8 mouse cellular contexts compared by ENCODE assay signal in the genomic region with DNA sequence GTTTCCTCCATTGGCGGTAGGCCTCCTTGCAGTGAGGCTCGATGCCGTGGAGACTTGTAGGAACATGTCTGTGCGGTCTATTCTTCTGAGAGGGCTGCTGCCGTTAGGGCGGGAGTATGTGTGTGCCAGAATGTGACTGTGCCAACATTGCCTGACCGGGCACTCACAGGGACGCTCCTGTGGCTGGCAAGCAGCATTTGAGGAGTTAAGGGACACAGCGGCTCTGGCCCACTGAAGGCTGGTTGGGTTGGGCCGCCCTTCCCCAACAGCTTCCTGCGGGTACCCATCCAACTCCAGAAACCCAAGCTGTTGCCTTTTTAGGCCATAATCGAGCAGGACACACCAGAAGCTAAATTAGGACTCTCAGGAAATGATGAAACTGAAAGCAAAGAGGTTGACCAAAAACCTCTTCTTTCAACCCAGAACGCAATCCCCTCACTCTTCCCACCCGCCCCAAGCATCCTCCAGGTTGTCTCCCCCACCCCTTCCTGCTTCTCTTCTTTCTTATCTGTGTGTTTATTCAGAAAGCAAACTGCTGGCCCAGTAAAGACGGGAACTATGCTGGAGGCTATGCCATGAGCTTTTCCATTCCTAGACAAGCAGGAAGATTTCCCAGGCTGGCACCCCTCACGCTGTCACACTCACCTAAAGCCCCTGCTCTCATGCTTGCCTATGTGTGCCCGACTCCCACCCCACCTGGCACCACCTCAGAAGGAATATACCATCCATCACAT. TPM values are rescaled to one million over a fixed set of nuclear protein-coding genes. Genes with fewer than 3 reads are reported as not detected.
DNase-seq lines count a peak whose midpoint lies in the region; ATAC-seq and TF ChIP-seq lines count a peak whose summit lies in the region.

No protein-coding gene starts in this region.

- H3K9ac ChIP-seq in kidney, embryonic 14.5 days (ENCODE audit: low read depth, low read length) = no peak overlapping the region; the same call in 1 of the 2 replicates
- no peak overlapping the region for H3K9ac ChIP-seq in kidney, embryonic 15.5 days

- no peak for TF ChIP-seq POLR2A in bone marrow, adult 2 months (IDR thresholded peaks at IDR 0.05; ENCODE audit: borderline replicate concordance, control insufficient read depth, low read depth, low read length)

- H3K4me2 ChIP-seq in kidney, embryonic 14.5 days (replicated peaks; ENCODE audit: low read depth, low read length) = no peak overlapping the region
- H3K4me2 ChIP-seq in kidney, embryonic 15.5 days = no peak overlapping the region

- H3K79me2 ChIP-seq in macrophage (ENCODE audit: inconsistent target) = peaks cover 100% of the 10 kb centered on the region

- no peaks in the 10 kb centered on the region for H3K9me3 ChIP-seq in kidney, embryonic 14.5 days (ENCODE audit: control insufficient read depth, low read length)
- no peaks in the 10 kb centered on the region for H3K9me3 ChIP-seq in kidney, embryonic 15.5 days (replicated peaks)

- WGBS in kidney, embryonic 14.5 days = 69% methylated on average over 17 of the region's 17 CpGs
- 8% methylated on average over 17 of the region's 17 CpGs for WGBS in bone marrow, adult 2 months
- WGBS in kidney, embryonic 15.5 days = 65% methylated on average over 17 of the region's 17 CpGs
- 6% methylated on average over 17 of the region's 17 CpGs for WGBS in macrophage (ENCODE audit: missing documents)

- DNase-seq in kidney, adult 11 months = no peak
- DNase-seq in gastrocnemius, postnatal 25 days = peak; percentile 61
- DNase-seq in c-Kit-positive CD71-positive TER-119-positive erythroid progenitor cells, embryonic 14.5 days (ENCODE audit: low spot score) = no peak
- DNase-seq in B cell, adult 2 months = no peak

- H3K27me3 ChIP-seq in kidney, embryonic 14.5 days (ENCODE audit: control insufficient read depth, insufficient read depth, low read length) = no peaks in the 10 kb centered on the region
- H3K27me3 ChIP-seq in kidney, embryonic 15.5 days = no peaks in the 10 kb centered on the region

- H3K27ac ChIP-seq in kidney, embryonic 14.5 days (ENCODE audit: low read depth, low read length) = peak overlapping the region; percentile 51; the same call in 1 of the 2 replicates
- peak overlapping the region; percentile 78 for H3K27ac ChIP-seq in bone marrow, adult 2 months (ENCODE audit: control insufficient read depth, insufficient read depth, low read depth, low read length, poor library complexity)
- H3K27ac ChIP-seq in kidney, embryonic 15.5 days = peak overlapping the region; percentile 70
- peak overlapping the region; percentile 85 for H3K27ac ChIP-seq in macrophage

- TF ChIP-seq CTCF in bone marrow, adult 2 months (IDR thresholded peaks at IDR 0.05; ENCODE audit: control insufficient read depth, insufficient read depth, low read length) = no peak

- ATAC-seq in kidney, embryonic 14.5 days (ENCODE audit: low FRiP score, low TSS enrichment) = no peak
- ATAC-seq in kidney, embryonic 15.5 days (replicated peaks; ENCODE audit: low FRiP score) = no peak

- H3K4me3 ChIP-seq in kidney, embryonic 14.5 days (ENCODE audit: low read length) = no peak overlapping the region
- H3K4me3 ChIP-seq in bone marrow, adult 2 months (replicated peaks; ENCODE audit: control insufficient read depth, low read depth, low read length) = peak overlapping the region; percentile 12
- H3K4me3 ChIP-seq in kidney, embryonic 15.5 days (replicated peaks) = no peak overlapping the region
- H3K4me3 ChIP-seq in macrophage (ENCODE audit: inconsistent target) = no peak overlapping the region

- peaks cover 46% of the 10 kb centered on the region for H3K4me1 ChIP-seq in kidney, embryonic 14.5 days (ENCODE audit: control insufficient read depth, insufficient read depth, low read length)
- H3K4me1 ChIP-seq in bone marrow, adult 2 months (ENCODE audit: control insufficient read depth, insufficient read depth, low read length) = peaks cover 25% of the 10 kb centered on the region
- H3K4me1 ChIP-seq in kidney, embryonic 15.5 days = peaks cover 77% of the 10 kb centered on the region

- H3K36me3 ChIP-seq in kidney, embryonic 14.5 days (ENCODE audit: control insufficient read depth, insufficient read depth, low read length) = peaks cover 21% of the 10 kb centered on the region
- peaks cover 25% of the 10 kb centered on the region for H3K36me3 ChIP-seq in kidney, embryonic 15.5 days
- peaks cover 20% of the 10 kb centered on the region for H3K36me3 ChIP-seq in macrophage (ENCODE audit: inconsistent target)

RNA-seq across cellular contexts. Expression of gene Myh9, which starts 25.9 kb away (rescaled TPM):
- 43.8 and 72.3 TPM in 2 replicates for polyA plus RNA-seq in kidney, embryonic 14.5 days (2014; fragmentation: Nextera tagmentation; extraction: Ambion mirVana)
- 264 and 399 TPM in 2 replicates for polyA plus RNA-seq in bone marrow, adult 2 months (2011; ENCODE audit: insufficient read depth, insufficient read length, low replicate concordance, missing spikeins)
- total RNA-seq in gastrocnemius, postnatal 25 days (2021) = 10 to 100 TPM; 51.0 to 72.0 TPM
- polyA plus RNA-seq in kidney, embryonic 15.5 days (2015; fragmentation: Nextera tagmentation; extraction: Ambion mirVana) = 56.2 and 60.2 TPM in 2 replicates
- 100 to 1,000 TPM; 116 to 655 (median 298) TPM for total RNA-seq in macrophage (2018; cell fraction: chromatin; rRNA removed)
- total RNA-seq in macrophage (2018; cell fraction: cytosol; rRNA removed) = 100 to 1,000 TPM; 130 to 278 (median 207) TPM
- 100 to 1,000 TPM; 203 to 600 (median 357) TPM for total RNA-seq in macrophage (2018; cell fraction: nucleus; rRNA removed)
- polyA plus RNA-seq in macrophage (2018) = 130 to 219 TPM (median 188 TPM) in 3 replicates

RNA-seq across cellular contexts. Expression of gene Apol8, which starts 59.2 kb away (rescaled TPM):
- polyA plus RNA-seq in kidney, embryonic 14.5 days (2014; fragmentation: Nextera tagmentation; extraction: Ambion mirVana) = not detected in 2 replicates
- polyA plus RNA-seq in bone marrow, adult 2 months (2011; ENCODE audit: insufficient read depth, insufficient read length, low replicate concordance, missing spikeins) = 47.8 and 48.7 TPM in 2 replicates
- under 1 TPM in 1 of 2 experiments, not detected in 1; 0.21 TPM for total RNA-seq in gastrocnemius, postnatal 25 days (2021)
- polyA plus RNA-seq in kidney, embryonic 15.5 days (2015; fragmentation: Nextera tagmentation; extraction: Ambion mirVana) = 0.26 and 0.45 TPM in 2 replicates
- total RNA-seq in macrophage (2018; cell fraction: chromatin; rRNA removed) = 1 to 10 TPM in 2 of 26 experiments, under 1 TPM in 5, not detected in 19; 0.25 to 2.2 (median 0.40) TPM
- total RNA-seq in macrophage (2018; cell fraction: cytosol; rRNA removed) = under 1 TPM in 3 of 26 experiments, not detected in 23; 0.06 to 0.22 (median 0.09) TPM
- total RNA-seq in macrophage (2018; cell fraction: nucleus; rRNA removed) = 1 to 10 TPM in 2 of 26 experiments, under 1 TPM in 6, not detected in 18; 0.18 to 7.8 (median 0.48) TPM
- polyA plus RNA-seq in macrophage (2018) = not detected in 3 replicates

Comparison
In these comparisons a context has a peak if more than half of its experiments do, and no peak if none do; other contexts are left out.
1. RNA of gene Apol8, which starts 59.2 kb away (polyA plus RNA-seq): 47.8 to 48.7 TPM in bone marrow, adult 2 months; 0.26 to 0.45 TPM in kidney, embryonic 15.5 days, not detected in macrophage and not detected in kidney, embryonic 14.5 days; every median in the first group is over 10 times any median in the second.
2. Peak in every context shown above with its lines, with median percentiles within 50 percentile points of each other: H3K27ac ChIP-seq.